Mouse (Mus musculus) c-Kit-negative CD71-positive TER-119-positive erythroid progenitor cells, embryonic 14.5 days (primary cell): Measurements from ENCODE around the gene Kirrel.

ENCODE experiments used
- DNase-seq: peaks from one replicate; pipeline ENCODE4 v3.0.0-alpha.2; 2013; ENCODE audit warnings: low read depth, low spot score

Gene Kirrel

DNA sequence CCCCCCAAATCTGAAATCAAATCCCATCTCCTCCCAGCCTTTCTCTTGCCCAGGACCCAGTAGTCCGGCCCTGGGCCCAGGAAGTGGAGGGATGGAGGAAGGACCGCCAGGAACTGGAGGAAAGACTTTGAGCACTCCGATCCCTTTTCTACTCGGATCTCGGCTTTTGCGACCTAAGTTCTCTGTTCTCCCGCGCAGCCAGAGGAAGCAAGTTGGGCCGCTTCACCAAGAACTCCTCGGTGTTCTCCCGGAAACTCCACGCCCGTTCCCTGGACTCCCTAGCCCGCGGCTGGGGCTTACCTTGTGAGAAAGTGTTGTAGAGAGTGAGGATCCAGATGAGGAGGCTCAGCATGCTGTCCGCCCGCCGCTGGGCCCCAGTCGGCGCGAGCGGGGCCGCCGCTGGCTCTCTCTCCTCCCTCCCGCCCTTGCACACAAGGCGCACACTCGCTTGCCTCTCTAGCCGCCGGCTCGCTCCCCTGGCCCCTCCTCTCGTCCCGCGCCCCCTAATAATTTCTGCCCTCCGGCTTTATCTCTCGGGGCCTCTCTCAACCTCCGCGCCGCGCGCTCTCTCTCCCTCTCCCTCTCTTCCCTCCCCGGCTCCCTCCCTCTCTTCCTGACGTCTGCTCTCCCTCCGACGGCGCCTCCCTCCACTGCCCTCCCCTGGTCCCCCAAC, at the start of gene Kirrel:
Kirrel (minus strand) TSS at position 652 of the 673 bp plus-strand sequence.
- DNase-seq = no peak

DNA sequence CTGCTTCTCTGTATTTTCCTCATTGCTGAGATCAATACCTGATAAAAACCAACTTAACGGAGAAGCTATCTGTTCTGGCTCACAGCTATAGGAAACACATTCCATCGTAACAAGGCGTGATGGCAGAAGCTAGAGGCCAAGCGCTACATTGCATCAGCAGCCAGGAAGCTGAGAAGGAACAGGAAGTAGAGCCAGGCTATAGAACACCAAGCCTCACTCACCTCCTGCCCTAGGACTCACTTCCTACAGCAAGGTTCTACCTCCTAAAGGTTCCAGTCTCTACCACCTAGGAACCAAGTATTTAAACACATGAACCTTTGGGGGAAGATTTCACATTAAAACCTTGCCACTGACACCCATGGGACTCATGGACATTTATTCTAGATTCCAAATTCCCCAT, 49.1 kb upstream of the Kirrel start:
- DNase-seq = no peak

DNA sequence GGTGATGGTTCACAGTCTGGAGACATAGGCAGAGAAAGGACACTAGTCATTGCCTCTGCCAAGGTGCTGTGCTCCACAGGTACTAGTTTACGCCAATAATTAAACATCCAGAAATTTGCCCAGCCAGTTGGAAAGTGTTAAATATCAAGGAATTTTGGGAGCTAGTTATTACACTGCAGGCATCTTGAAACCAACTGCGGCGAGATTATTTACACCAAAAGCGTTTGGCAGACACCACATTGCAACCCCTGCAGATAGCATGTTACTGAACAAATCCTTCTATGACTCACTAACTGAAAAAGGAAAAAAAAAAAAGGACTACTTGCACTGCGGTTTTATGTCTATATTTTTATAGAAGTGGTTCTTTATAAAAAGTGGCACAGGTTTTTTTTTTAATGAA, 47.8 kb upstream of the Kirrel start:
- no peak for DNase-seq

DNA sequence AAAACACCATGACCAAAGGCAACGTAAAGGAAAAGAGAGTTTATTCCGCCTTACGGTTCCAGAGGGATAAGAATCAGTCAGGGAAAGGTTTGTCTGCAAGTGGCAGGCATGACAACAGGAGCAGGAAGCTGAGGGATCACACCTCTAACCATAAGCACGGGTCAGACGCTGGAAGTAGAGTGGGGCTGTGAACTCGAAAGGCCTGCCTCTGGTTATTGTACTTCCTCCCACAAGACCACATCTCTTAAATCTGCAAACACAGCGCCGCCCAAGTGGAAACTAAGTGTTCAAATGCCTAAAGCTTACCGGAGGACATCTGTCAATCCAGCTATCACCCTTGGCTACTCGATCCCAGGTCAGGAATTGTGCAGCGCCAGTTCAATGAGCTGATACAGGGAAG, 40.6 kb upstream of the Kirrel start:
- DNase-seq = no peak

DNA sequence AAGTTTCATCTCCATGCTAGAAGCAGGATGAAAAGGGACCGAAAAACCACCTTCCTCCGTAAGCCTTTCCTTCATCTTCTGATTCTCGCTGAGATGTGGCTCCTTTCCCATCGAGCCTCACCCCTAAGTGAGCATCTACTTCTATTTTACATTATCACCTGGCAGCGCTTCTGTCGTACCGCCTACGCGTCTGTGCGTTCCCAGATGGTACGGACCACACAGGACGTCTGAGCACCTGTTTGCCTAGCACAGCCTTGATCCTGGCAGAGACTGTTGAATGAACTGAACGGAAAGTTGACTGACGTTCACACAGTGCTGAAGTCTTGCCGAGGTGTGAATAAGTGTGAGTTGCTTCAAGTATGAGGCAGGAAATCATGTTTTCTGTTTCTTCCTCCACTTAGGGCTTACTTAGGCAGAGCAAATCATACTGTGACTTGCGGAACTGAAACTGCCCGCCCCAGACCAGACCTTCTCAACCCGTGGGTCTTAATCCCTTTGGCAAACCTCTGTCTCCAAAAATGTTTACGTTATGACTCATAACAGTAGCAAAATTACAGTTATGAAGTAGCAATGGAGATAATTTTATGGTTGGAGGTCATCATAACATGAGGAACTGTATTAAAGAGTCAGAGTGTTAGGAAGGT, 39.8 kb upstream of the Kirrel start:
- DNase-seq = no peak

DNA sequence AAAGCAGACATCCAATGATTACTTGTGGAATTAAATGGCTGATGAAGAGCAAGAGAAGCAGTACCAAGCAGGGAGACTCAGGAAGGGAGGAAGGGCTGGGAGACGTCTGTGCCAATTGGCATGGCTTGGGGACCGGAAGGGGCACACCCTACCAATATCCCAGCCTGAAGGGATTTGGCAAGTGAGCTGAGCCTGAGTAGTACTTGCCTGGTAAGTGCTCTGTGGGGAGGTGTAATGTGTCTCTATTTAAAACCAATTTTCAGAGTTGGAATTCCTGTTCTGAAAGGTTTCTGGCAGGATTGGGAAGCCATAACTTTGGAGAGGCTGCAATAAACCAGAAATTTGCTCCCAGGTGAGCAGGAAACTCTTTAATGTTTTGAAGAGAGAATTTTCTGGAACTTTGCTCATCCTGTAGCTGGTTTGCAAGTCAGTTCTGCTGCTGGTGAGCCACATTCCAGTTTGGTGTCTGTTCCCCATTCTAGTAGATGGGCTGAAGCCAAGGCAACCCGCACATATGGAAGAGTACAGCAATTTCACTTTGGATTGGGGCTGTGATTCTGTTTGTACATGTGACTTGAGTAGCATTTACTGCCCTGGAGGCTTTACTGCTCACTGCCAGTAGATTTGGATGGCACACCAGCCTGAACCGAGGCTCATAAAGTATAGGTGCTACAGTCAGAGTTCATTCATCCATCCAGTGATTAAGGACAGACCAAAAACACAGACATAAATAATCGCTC, 32.0 kb upstream of the Kirrel start:
- DNase-seq = no peak

DNA sequence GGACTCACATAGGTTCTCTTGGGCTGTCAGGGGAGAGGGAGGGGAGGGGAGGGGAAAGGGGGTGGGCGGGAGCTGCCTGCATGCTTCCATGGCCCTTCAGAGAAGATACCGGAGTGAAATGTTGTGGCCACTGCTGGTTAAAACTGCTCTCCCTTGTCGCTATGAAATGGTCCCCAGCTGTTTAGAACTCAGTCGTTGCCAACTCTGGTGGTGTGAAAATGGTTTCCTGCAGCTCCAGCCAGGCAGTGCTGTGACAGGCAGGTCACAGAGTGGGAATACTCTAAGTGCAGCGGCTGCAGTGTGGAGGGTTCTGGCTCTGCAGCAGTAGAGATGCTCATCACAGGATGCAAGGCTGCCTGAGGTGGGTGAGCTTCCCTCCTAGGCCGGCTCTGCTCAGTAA, 22.1 kb upstream of the Kirrel start:
- no peak for DNase-seq

DNA sequence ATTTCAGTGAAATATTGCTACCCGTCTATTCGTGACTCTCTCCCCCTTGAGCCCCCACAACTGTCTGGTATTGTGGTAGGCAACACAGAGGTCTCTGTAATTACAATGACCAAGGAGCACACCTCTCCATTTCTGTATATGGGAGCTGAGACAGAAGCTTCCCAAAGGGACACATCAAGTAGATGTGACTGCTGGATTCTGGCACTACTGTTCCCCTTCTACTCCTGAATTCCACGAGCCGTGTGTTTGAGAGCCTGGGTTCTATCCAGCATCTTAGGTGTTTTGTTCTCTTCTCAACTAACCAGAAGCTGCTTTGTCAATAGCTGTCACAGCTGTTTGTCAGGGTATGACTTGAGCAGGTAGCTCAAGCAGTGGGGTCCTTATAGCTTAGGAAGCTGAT, 20.5 kb upstream of the Kirrel start:
- DNase-seq = no peak

DNA sequence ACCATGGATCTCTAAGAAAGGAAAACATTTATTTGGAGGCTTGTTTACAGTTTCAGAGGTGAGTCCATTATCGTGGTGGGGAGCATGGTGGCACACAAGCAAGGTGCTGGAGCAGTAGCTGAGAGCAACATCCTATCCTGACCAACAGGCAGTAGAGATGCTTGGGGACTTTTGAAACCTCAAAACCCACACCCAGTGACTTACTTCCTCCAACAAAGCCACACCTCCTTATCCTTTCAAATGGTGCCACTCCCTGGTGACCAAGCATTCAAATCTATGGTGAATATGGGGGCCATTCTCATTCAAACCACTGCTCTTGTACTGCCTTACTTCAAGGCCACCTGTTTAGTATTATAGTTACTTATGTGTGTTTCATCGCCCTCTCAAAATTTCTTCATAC, 20.0 kb upstream of the Kirrel start:
- no peak for DNase-seq

DNA sequence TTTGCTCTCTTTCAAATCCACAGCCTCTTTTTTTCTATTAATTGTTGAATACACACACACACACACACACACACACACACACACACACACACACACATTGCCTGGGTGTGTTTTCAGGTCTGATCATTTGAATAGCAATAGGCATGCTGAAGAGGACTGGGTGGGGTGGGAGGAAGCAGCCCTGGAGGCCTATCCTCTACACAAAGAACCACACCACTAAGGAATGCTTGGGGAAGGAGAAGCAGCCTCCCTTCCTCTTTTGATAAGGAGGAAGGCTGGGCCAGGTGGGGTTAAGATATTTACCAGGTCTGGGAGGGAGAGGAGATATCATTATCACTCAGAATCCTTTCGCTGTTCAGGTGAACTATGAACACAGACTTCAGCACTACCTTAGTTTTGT, 19.2 kb upstream of the Kirrel start:
- no peak for DNase-seq

DNA sequence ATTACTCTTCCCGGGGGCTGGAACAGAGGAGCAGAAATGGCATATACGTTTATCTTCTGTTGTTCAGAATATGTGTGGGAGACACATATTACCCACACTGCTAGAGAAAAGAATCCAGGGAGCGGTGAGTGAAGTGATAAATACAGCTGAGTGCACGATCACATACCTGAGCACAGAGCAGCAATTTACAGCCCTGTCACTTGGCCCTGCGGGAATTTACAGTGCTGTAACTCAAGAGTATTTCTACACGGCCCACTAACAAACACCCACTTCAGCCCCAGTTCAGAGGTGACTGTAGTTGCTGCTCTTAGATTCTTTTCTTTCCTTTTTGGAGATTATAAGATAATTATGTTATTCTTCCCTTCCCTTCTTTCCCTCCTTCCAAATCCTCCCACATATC, 18.8 kb upstream of the Kirrel start:
- DNase-seq = no peak

DNA sequence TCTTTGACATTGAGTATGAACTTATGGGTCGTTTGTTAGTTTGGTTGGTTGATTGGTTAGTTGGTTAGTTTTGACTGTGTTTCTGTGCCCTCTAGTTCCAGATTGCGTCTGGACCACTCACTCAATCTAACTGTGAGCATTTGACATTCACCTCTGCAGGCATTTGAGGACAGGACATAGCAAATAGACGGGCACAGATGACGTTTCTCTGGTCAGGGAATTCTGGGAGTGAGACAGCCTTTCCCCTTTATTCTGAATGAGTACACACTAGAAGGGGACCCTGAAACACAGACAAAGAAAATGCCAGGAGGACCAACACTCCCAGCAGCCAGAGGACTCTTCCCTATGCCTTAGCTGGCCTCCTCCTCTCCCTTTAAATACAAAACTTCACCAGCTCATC, 2.1 kb upstream of the Kirrel start:
- no peak for DNase-seq

DNA sequence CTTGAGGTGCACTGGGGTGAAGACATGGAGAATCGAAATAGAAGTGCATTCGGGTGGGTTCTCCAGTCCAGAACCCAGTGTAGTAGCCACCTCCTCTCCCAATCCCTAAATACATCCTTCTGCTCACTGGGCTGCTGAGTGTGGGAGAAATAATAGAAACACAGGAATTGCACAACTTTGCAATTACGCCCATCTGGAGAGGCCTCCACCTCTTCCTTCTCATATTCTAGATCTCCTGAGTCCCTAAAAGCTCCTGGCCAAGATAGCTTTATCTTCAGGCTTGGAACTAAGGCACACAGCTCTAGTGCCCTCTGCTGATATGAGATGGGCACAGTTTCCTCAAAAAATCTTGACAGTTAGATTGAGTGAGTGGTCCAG, 880 bp upstream of the Kirrel start:
- no peak for DNase-seq

DNA sequence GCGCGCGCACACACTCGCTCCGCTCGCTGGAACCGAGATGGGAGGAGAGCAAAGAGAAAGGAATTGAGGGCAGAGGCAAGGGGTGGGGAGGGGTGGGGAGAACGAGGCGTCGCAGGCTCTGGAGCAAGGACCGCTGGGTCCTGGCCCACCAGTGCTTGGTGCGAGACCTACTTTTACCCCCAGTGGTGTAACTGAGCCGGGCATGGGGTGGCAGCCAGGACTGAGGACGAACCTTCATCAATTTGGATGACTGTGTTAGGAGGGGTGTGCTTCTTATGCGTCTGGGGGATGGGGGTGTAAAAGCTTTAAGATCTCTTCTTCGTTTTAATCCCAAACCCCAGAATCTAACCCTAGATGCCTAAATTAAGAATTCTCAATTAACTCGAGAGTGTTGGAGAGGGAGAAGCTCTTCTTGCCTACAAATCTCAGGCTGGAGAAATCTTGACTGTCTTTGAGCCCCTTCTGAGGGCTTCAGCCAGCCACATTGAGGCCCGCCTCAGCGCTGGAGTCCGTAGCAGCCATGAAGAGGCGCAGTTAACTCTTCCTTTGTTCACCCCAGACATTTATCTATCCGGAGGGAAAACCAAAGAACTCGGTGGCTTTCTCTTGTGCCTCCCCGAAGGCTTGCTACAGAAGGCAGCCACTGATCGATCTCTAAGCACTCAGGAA, 356 bp upstream of the Kirrel start:
- no peak for DNase-seq

DNA sequence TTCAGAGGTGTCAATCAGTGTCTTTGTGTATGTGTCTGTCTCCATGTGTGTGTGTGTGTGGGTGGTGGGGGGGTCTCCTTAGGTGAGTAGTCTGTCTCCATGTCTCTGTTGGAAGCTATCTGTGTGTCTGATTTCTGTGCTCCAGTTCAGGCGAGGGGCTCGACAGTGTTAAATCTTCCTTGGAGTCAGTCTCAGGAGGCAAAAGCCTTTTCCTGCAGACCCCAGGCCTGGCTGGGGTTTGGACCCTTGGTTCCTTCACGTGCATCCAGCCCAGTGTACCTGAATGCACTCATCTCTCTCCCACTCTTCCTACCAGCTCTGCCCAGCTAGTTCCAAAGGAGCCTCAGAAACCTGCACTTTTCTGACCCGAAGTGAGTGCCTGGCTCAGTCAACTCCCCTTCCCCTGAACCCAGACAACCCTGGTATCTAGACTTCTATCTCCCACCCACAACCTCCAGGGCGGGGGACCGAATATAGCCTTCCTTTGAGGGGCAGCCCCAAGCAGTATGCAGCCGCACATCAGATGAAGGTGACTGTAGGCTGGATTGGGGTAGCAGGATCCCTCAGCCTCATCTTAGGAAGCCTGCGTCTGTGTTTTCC, 961 bp downstream of the Kirrel start:
- DNase-seq = no peak

DNA sequence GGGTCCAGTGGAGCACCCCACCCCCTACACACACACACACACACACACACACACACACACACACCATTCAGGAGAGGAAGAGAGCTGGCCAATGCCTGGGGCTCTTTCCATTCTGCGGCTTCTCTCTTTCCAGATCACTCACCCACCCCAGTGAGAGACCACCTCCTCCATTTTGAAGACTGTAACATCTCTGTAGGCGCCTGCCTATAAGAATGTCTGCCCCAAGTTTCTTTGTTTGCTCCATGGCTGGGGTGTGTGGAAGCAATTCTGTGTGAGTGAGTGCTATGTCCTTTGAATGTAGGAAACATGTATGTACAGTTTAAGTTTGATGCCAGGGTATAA, 1.5 kb downstream of the Kirrel start:
- DNase-seq = no peak

DNA sequence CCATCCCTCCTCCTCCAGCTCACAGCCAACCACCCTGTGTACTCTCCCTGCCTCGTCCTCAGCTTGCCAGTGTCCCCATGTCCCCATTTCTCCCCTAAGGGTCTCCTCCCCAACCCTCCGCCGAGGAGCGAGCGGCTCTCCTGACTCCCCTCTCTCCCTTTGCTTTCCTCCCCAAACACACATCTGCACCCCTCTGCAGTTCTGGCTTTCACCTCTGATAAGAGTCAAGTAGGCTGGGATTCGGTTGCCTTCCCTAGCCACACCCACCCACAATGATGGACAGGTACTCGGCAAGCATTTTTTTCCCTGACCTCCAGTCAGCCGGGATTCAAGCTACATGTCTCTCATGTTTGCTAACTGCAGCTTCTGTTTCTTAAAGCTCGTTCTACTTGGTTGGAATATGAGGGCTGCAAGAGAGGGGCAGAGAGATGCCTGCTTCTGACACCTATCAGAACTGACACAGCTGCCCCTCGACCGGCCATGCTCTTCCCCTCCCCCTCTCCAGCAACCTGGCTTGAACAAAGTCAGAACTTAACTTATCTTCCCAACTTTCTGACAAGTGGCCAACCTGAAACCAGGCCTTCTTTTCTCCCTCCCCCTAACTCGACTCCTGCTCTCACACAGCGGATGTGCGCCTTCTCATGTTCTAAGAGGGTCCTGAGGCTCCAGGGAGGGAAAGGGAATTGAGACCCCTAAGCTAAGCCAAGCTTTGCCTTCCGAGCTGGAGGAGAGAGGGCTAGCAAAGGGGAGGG, 2.0 kb downstream of the Kirrel start:
- no peak for DNase-seq

DNA sequence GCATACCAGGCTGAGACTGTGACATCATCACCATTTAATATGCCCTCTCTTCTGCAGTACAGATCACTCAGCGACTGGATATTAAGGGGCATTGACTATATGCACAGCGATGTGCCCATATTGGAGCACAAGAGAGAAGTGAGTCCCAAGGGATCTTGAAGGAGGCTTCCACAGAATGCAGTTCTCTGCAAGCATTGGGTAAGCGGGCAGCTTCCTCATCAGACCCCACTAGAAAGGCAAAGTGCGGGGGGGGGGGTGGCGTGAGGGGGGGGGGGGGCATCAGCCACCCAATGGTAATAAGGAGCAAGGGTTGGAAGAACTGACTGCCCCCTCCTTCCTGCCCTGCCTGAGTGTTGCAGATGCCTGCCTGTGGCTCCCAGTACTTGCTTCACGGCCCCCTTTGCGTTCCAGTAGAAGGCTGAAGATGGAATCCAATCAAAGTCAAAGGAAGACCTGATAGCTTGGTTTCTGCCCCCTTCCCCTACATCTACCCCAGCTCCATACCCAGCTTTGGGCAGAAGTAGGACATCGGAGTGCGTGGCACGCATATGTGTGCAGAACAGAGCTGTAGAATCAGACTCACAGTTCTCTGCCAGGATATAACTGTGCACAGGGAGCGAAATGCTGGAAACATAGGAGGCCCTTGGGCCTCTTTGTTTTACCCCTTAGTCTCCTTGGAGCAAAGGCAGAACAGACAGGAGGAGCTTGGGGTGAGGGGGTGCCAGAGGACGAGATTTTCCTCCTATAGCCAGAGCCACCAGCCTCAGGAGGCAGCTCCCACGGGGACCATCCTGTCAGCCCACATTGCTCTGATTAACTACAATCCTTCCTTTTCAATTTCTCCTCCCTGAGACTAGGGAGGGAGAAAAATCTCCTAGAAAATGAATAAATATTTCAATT, 3.1 kb downstream of the Kirrel start:
- no peak for DNase-seq

DNA sequence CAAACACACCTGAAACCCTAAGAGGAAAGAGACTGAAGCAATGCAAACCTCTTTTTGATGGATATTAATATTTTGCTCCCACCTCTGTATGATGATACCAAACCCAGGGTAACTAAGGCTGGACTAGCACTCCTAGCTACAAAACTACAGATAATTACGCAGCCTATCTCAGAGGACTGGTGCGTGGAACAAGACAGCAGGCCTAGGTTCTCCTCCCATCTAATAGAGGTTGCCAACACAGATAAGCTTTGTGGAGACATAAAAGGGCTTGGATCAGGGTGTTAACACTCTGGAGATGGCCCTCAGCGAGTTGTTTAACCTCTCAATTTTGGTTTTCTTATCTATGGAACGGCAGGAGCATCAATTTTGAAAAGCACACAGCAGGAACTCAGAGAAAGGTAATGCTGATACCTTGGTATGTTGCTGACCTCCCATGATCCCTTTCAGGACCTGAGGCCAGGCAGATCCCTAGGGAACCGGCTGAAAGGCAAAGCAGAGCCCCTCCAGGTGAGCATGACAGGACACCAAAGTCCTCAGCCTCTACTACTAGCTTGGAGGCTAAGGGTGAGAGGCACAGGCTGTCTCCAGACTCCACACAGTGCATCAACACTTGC, 5.0 kb downstream of the Kirrel start:
- no peak for DNase-seq

DNA sequence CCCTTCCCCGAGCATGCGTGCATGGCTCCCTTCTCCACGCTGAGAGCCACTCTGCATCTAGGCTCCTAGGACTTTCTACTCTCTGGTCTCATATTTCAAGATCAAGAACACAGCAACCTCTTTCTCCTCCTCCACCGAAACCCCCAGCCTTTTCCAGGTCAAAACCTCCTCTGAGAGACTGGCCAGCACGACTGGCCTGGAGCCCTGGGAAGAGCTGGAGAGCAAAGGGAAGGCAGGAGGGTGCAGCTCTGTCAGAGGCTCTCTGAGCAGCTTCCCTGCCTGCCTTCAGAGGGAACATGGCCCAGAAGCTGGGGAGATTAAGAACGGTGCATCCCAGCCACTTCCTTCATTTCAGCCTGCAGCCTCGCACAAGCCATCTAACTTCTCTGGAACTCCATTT, 5.8 kb downstream of the Kirrel start:
- DNase-seq = no peak
